Mouse (Mus musculus): ENCODE measurements around the gene Pou6f2.
A peak's percentile ranks its signal among the peaks of the same experiment; 100 is the strongest.

Pou6f2 gene

GRCm38 (mm10) chr13:18211242-18211641 is 186.2 kb downstream of the Pou6f2 start:
- no peak for DNase-seq

GRCm38 (mm10) chr13:18204476-18205250 is 192.8 kb downstream of the Pou6f2 start:
- no peak for DNase-seq

- DNase-seq = peak in 1 of 2 experiments; percentile 21
Observed at GRCm38 (mm10) chr13:18174003-18174402, 223.5 kb downstream of the Pou6f2 start.

GRCm38 (mm10) chr13:18173021-18173420 is 224.5 kb downstream of the Pou6f2 start:
- DNase-seq = no peak

GRCm38 (mm10) chr13:18172334-18172733 is 225.2 kb downstream of the Pou6f2 start:
- no peak for DNase-seq

- DNase-seq = no peak
Observed at GRCm38 (mm10) chr13:18164182-18164581, 233.3 kb downstream of the Pou6f2 start.

- no peak for DNase-seq
Observed at GRCm38 (mm10) chr13:18160566-18160965, 236.9 kb downstream of the Pou6f2 start.

GRCm38 (mm10) chr13:18153949-18154582 is 243.4 kb downstream of the Pou6f2 start:
- DNase-seq = no peak

- no peak for DNase-seq
Observed at GRCm38 (mm10) chr13:18133646-18134045, 263.8 kb downstream of the Pou6f2 start.

- DNase-seq = no peak
Observed at GRCm38 (mm10) chr13:18133193-18133592, 264.3 kb downstream of the Pou6f2 start.

- DNase-seq = no peak
Observed at GRCm38 (mm10) chr13:18131324-18131723, 266.2 kb downstream of the Pou6f2 start.

- no peak for DNase-seq
Observed at GRCm38 (mm10) chr13:18129697-18130096, 267.8 kb downstream of the Pou6f2 start.

- DNase-seq = no peak
Observed at GRCm38 (mm10) chr13:18128826-18129225, 268.7 kb downstream of the Pou6f2 start.

- DNase-seq = no peak
Observed at GRCm38 (mm10) chr13:18128053-18128452, 269.4 kb downstream of the Pou6f2 start.

- DNase-seq = no peak
Observed at GRCm38 (mm10) chr13:18126111-18126510, 271.4 kb downstream of the Pou6f2 start.

GRCm38 (mm10) chr13:18125226-18126000 is 272.1 kb downstream of the Pou6f2 start:
- no peak for DNase-seq

- DNase-seq = peak in 1 of 2 experiments; percentile 21
Observed at GRCm38 (mm10) chr13:18124368-18124767, 273.1 kb downstream of the Pou6f2 start.

- DNase-seq = no peak
Observed at GRCm38 (mm10) chr13:18120406-18120805, 277.1 kb downstream of the Pou6f2 start.

- DNase-seq = no peak
Observed at GRCm38 (mm10) chr13:18081443-18082119, 315.9 kb downstream of the Pou6f2 start.
